Mouse (Mus musculus) forebrain, postnatal 0 days (tissue): Measurements from ENCODE around the gene Adcy6. TPM values are rescaled to one million over a fixed set of nuclear protein-coding genes. Genes with fewer than 3 reads are reported as not detected.

Experiments used
- ATAC-seq: fragments of 200-750 bp; cut with Nextera tagmentation; 2 replicates; pipeline ENCODE4 v1.8.0; 2017; ENCODE audit warnings: mild to moderate bottlenecking, moderate library complexity
- DNase-seq: peaks from one replicate; pipeline ENCODE4 v3.0.0-alpha.2; 2015
- H3K27ac ChIP-seq: fragments of 300-500 bp; sonication (generic); 2 replicates; pipeline ENCODE4 v1.5.1; 2014; ENCODE audit warnings: low read depth, mild to moderate bottlenecking, antibody characterized with exemption, low read length, moderate library complexity, mixed read lengths
- H3K27me3 ChIP-seq: fragments of 300-500 bp; sonication (generic); 2 replicates; pipeline ENCODE4 v1.6.1; 2014; ENCODE audit warnings: mild to moderate bottlenecking, low read length, mixed read lengths; ENCODE audit not compliant: insufficient read depth
- H3K36me3 ChIP-seq: fragments of 300-500 bp; sonication (generic); 2 replicates; pipeline ENCODE4 v1.6.1; 2014; ENCODE audit warnings: mild to moderate bottlenecking, moderate library complexity; ENCODE audit not compliant: insufficient read depth
- H3K4me1 ChIP-seq: fragments of 300-500 bp; sonication (generic); 2 replicates; pipeline ENCODE4 v1.6.1; 2014; ENCODE audit warnings: antibody characterized with exemption; ENCODE audit not compliant: insufficient read depth
- H3K4me2 ChIP-seq: fragments of 300-500 bp; sonication (generic); 2 replicates; pipeline ENCODE4 v1.6.1; 2014; ENCODE audit warnings: low read depth, mild to moderate bottlenecking, moderate library complexity
- H3K4me3 ChIP-seq: fragments of 300-500 bp; sonication (generic); 2 replicates; pipeline ENCODE4 v1.5.1; 2014; ENCODE audit warnings: low read depth, low read length, mixed read lengths
- H3K9ac ChIP-seq: fragments of 300-500 bp; sonication (generic); 2 replicates; pipeline ENCODE4 v1.6.1; 2014; ENCODE audit warnings: mild to moderate bottlenecking
- H3K9me3 ChIP-seq: fragments of 300-500 bp; sonication (generic); 2 replicates; pipeline ENCODE4 v1.6.1; 2016; ENCODE audit warnings: low read length
- CTCF ChIP-seq: sonication (generic); IDR thresholded peaks from 2 replicates; pipeline ENCODE4 v1.5.1; 2016; ENCODE audit warnings: antibody characterized with exemption, control low read depth, low read depth
- WGBS: fragments of 180-500 bp; shearing (Covaris S2); extraction: QIAGEN DNeasy Blood & Tissue Kit; methylation state at CpG from one replicate; pipeline ENCODE4 v1.1.7; 2014; 5-methylcytosine and 5-hydroxymethylcytosine counted together
- polyA plus RNA-seq: library from polyadenylated mRNA; unstranded; fragments of >200 nt; fragmentation: Nextera tagmentation; extraction: Ambion mirVana; gene quantifications from 2 replicates; pipeline ENCODE4 v1.2.1, GENCODE M21; 2015
- total RNA-seq: library from RNA; depleted of rRNA; stranded (reverse); fragments of >200 nt; gene quantifications from 2 replicates; pipeline ENCODE4 v1.2.3, GENCODE M21; 2014

The Adcy6 gene
- total and polyA plus RNA-seq, 2 experiments from 2014 or later: 5.4 to 42.3 TPM

DNA sequence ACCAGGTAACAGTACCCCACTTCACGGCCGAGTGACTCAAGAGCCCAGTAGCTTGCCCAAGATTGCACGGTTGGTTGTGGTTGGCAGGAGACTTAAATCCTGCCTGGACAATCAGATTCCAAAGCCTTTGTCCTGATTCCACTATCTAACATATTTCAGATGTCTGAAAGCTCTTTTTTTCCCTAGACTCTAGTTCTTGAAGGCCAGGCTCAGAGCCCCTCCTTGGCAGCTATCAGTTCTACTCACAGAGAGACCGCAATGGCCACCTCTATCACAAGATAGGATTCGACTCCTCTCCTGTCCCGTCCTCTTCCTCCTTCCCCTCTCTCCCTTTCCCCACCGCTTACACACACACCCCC is 8.1 kb downstream of the Adcy6 start:
- no peak for ATAC-seq

DNA sequence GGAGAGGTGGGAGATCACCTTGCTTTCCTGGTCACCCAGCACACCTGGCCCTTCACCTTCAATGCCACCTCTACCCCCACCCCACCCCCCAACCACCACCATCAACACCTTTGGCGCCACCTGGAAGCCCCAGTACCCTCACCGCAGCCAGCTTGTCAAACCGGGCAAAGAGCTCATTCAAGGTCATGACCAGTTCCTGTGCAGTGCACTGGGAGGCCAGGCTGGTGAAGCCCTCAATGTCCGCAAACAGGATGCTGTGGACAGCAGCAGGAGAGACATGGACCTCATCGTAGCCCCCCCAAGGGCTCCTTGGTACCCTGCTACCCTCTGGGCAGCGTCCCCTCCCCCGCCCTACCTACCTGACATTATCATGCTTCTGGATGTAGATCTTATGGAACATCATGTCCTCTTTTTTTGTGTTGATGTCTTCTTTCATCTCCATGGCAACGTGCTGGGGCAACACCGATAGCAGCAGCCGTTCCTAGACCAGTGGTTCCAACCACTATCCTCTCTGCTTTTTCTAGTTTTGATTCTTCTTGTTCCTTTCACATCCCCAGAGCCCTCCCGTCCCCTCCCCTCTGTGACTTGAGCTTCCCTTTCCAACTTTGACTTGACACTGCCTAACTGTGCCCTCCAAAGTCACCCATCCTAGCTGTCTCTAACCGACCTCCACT is 9.7 kb downstream of the Adcy6 start:
- 82% methylated on average over 12 of the region's 12 CpGs for WGBS
- H3K27me3 ChIP-seq: no peaks in the 10 kb centered on the region
- no peak for TF ChIP-seq CTCF
- ATAC-seq (no peak), DNase-seq (no peak)
- H3K4me2 ChIP-seq: no peak overlapping the region
- H3K27ac ChIP-seq: no peak overlapping the region
- no peaks in the 10 kb centered on the region for H3K9me3 ChIP-seq
- H3K4me3 ChIP-seq: no peak overlapping the region
- no peak overlapping the region for H3K9ac ChIP-seq
- H3K4me1 ChIP-seq: no peaks in the 10 kb centered on the region
- H3K36me3 ChIP-seq: peaks cover 73% of the 10 kb centered on the region

More for the DNA sequence above, 8.1 kb downstream of the Adcy6 start:
- Histone ChIP-seq H3K27ac (no peak overlapping the region), H3K9me3 (no peaks in the 10 kb centered on the region), H3K27me3 (no peaks in the 10 kb centered on the region), H3K4me1 (no peaks in the 10 kb centered on the region), H3K4me3 (no peak overlapping the region), H3K9ac (no peak overlapping the region), H3K36me3 (peaks cover 57% of the 10 kb centered on the region), H3K4me2 (no peak overlapping the region)
- WGBS: 78% methylated on average over 7 of the region's 7 CpGs
- no peak for TF ChIP-seq CTCF
- DNase-seq: no peak

DNA sequence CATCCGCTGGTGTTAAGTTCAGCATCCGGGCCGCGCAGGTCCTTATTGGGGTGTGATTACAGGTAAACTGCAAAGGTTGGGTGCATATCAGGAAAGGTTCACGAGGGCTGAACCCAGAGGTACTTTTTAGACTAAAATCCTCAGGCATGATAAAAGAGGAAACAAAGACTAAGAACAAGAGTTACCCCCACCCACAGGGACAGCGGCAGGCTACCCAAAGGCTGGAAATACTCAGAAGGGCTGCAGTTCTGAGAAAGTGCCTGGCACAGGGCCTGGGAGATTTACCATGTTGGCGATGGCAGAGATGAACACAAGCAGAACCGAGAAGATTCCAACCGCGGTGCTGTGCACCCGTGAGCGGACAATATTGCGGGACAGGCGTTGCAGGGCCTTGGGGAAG is 13.3 kb downstream of the Adcy6 start:
- Histone ChIP-seq H3K4me3 (no peak overlapping the region), H3K27me3 (no peaks in the 10 kb centered on the region), H3K36me3 (peaks cover 88% of the 10 kb centered on the region), H3K27ac (no peak overlapping the region), H3K9ac (no peak overlapping the region), H3K4me1 (no peaks in the 10 kb centered on the region), H3K4me2 (no peak overlapping the region), H3K9me3 (no peaks in the 10 kb centered on the region)
- TF ChIP-seq CTCF: no peak
- 93% methylated on average over 14 of the region's 14 CpGs for WGBS
- DNase-seq (no peak), ATAC-seq (no peak)

DNA sequence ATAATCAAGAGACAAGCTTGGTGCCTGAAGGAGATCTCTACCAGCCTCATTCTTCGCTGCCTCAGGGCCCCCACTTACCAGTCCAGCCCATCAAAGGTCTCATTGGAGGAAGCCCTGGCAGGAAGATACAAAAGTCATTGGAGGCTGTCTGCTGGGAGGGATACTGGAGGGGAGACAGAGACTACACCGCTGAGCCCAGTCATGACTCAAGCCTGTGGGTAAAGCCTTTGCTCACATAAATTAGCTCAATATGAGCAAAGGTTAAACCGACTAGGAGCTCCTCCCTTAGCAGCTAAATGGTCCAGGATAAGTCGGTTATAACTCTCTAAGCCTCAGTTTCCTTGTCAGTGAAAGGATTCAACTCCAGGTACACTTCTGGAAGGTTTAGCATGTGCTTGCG is 14.8 kb downstream of the Adcy6 start:
- H3K4me3 ChIP-seq: no peak overlapping the region
- no peak overlapping the region for H3K9ac ChIP-seq
- no peak for ATAC-seq
- peaks cover 90% of the 10 kb centered on the region for H3K36me3 ChIP-seq
- H3K4me1 ChIP-seq: no peaks in the 10 kb centered on the region
- no peak overlapping the region for H3K27ac ChIP-seq
- H3K4me2 ChIP-seq: no peak overlapping the region
- no peaks in the 10 kb centered on the region for H3K9me3 ChIP-seq
- H3K27me3 ChIP-seq: no peaks in the 10 kb centered on the region
- no peak for DNase-seq
- WGBS: 94% methylated on average over 5 of the region's 5 CpGs
- TF ChIP-seq CTCF: no peak

DNA sequence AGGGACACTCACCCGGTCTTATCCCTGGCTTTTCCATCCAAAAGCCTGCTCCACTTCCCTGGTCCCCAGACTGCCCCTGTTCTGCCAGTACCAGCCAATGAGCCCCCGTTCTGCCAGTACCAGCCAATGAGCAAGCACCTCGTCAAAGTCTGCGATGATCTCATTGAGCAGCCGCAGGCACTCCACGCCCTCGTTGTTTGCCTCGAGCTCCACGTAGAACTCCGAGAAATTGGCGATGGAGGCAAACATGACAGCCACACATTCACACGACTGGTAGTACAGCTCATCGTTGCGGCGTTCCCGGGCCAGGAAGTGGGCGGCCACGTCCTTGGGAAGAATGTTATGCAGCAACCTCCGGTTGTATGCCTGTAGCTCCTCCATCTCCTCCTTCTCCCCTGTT is 15.7 kb downstream of the Adcy6 start:
- Histone ChIP-seq H3K4me2 (no peak overlapping the region), H3K27me3 (no peaks in the 10 kb centered on the region), H3K9ac (no peak overlapping the region), H3K4me3 (no peak overlapping the region), H3K4me1 (no peaks in the 10 kb centered on the region), H3K36me3 (peaks cover 84% of the 10 kb centered on the region), H3K27ac (no peak overlapping the region), H3K9me3 (no peaks in the 10 kb centered on the region)
- DNase-seq: no peak
- peak; percentile 36; the same call in 1 of the 2 replicates for ATAC-seq
- no peak for TF ChIP-seq CTCF
- WGBS: 80% methylated on average over 19 of the region's 19 CpGs

DNA sequence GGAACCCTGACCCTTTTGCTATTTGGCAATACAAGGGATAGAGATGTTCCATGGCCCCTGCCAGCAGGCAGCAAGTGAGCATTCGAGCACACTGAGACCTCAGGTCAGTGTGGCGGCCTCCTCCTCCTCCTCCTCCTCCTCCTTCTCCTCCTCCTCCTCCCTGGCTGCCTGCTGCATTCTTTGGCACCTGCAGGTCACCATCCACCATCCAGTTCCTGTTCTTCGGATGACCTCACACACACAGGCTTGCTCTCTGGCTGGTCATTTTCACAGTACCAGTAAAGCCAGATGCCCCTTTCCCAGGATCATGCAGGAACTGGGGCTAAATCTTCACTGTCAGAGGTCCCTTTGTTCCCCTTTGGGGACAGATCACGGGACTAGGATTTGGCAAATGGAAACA is 18.5 kb downstream of the Adcy6 start:
- Histone ChIP-seq H3K9ac (no peak overlapping the region), H3K9me3 (no peaks in the 10 kb centered on the region), H3K27me3 (no peaks in the 10 kb centered on the region), H3K4me3 (no peak overlapping the region), H3K36me3 (peaks cover 61% of the 10 kb centered on the region), H3K4me1 (no peaks in the 10 kb centered on the region), H3K27ac (no peak overlapping the region), H3K4me2 (no peak overlapping the region)
- no peak for DNase-seq
- no peak for TF ChIP-seq CTCF
- no peak for ATAC-seq
- 55% methylated on average over 4 of the region's 4 CpGs for WGBS

DNA sequence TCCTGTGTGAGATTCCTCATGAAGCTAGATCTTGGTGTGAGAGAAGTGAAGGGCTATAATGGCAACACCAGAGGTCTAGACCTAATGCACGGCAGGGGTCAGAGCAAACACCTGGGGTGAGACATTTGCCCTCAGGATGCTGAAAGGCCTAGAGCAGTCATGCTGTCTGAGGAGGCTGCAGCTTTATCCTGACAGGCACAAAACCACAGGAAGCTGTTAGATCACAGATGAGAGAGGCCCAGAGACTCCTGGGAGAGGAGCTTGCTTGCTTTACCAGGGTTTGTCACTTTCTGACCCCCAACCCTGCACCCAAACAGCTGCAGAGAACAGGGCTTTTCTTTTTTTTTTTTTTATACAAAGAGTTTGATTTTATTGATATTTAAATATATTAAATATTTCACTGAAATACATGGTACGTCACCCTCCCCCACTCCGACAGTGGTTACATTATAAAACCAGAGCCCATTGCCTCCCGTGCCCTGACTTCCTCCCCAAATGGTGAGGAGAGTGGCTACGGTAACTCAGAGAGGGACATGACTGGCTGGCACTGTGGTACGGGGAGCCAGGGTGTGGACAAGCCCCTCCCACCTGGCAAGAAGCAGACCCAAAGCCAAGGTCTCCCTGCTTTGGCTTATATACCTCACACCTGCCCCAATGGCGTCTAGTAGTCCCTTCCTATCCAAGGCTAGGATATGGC is 20.1 kb downstream of the Adcy6 start:
- no peaks in the 10 kb centered on the region for H3K4me1 ChIP-seq
- H3K4me2 ChIP-seq: no peak overlapping the region
- no peak overlapping the region for H3K4me3 ChIP-seq
- peaks cover 44% of the 10 kb centered on the region for H3K36me3 ChIP-seq
- DNase-seq (no peak), ATAC-seq (no peak)
- H3K9me3 ChIP-seq: no peaks in the 10 kb centered on the region
- H3K27me3 ChIP-seq: no peaks in the 10 kb centered on the region
- 77% methylated on average over 7 of the region's 7 CpGs for WGBS
- no peak for TF ChIP-seq CTCF
- H3K9ac ChIP-seq: no peak overlapping the region
- H3K27ac ChIP-seq: no peak overlapping the region
